Mouse (Mus musculus) frontal cortex, adult (tissue): ENCODE measurements at regions not wholly inside any gene's neighbourhood (a gene's known extent, or its start where the extent isn't known, plus 50 kb on each side); places are given as distances from the start of the nearest gene placed in this dataset.

ENCODE experiments used
- ATAC-seq: cut with Nextera tagmentation; 2 replicates; pipeline ENCODE4 v1.9.2; 2017; ENCODE audit warnings: mild to moderate bottlenecking, moderate library complexity, mixed read lengths; ENCODE audit not compliant: low TSS enrichment

DNA sequence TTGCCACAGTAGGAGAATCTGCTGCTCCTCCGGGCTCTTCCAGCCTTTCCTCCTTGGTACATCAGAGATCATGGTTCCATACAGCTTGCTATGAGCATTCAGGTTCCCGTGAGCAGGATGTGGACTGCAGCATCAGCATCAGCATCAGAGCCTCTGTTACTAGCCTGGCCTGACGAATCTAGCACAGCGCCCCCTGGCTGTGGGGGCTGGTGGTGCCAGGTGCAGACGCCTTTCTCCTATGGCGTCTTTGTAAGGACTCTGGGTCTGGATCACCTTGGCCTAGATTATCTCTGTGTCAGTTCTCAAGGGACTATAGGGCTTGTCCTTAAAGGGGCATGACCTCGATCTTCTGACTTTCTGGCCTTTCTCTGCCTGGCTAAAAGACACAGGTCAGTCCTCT lies 86.0 kb upstream of the Runx3 start:
- no peak for ATAC-seq

DNA sequence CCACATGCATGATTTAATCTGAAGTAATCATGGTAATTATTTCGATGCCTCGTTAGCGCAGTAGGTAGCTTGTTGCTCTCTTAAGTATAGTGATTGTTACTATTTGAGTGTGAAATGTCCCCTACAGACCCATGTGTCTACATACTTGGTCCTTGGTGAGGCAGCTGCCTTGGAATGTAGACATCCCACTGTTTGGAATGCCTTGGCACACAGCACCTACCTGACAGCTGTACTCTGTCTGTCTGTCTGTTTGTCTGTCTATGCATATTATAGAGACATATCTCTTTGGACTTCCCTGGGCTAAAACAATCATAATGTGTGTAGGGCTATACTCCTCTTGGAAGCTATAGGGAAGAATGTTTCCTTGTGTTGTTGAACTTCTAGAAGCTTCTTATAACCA lies 83.7 kb upstream of the Runx3 start:
- no peak for ATAC-seq

DNA sequence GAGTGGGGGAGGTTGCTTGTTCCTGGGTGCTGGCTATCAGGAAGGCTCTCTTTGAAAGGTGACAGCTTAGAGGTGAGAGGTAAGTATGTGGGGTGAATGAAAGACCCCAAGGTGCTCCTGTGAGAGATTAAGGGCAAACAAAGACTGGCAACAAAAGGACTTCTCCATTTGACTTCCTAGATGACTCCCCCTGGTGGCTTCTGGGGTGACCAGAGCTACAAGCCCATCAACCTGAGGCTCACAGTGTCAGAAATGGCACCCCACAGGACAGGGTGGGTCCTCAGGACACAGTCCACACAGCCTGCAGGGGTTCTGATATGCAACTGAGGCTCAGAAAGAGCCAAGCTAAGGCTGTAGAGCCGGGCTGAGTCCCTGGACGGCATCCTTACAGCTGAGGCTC lies 81.2 kb upstream of the Runx3 start:
- no peak for ATAC-seq

DNA sequence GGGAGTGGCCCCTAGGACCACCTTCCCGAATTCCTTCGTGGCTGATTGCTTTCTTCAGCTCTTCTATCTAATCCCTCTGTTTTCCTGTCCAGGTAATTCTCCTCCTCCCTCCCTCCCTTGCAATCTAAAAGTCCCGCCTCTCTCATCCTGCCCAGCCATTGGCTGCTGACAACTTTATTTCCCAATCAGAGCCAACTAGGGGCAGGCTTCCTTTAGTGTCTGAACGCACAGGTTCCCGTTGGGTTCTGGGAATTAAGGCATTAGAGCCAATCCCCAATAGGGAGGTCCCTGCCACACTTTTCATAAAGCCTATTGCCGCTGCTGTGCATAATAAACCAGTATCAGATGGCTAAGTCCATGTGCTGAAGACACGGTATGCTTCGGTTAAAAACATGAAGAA lies 78.5 kb upstream of the Runx3 start:
- no peak for ATAC-seq

DNA sequence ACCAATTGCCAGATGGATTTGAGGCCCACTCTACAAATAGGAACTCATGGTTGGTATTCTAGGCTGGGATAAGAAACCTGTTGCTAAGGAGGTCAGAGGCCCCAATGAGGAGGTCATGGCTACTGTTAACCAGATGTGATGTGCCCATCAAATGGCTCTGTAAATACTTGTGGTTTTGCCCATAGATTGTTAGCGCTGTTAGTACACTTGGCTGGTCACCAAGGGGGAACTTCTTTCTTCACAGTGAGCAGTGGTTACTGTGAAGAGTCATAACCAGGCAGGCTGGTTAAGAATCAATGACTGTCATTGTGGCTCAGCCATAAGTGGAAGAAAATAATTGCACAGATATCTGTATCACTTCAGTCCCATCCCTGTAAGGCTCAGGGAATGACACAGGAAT lies 78.0 kb upstream of the Runx3 start:
- ATAC-seq, result no peak

DNA sequence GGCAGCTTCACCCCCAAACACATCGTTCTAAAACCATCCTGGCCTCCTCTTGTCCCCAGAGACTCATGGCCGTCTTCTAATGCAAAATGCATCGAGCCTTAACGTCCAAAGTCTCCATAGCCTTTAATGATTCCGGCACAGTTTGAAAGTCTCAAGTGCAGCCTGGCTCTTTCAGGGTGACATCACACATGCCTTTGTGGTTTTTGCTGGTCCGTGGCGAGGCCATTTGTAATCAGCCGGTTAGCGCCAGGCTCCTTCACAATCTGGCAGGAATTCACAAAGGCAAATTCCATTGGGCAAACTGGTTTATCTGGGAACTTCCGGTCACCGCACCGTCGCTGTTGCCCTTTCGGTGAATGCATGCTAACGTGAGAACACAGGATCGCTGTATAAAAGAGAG lies 75.4 kb upstream of the Runx3 start:
- ATAC-seq, result no peak

DNA sequence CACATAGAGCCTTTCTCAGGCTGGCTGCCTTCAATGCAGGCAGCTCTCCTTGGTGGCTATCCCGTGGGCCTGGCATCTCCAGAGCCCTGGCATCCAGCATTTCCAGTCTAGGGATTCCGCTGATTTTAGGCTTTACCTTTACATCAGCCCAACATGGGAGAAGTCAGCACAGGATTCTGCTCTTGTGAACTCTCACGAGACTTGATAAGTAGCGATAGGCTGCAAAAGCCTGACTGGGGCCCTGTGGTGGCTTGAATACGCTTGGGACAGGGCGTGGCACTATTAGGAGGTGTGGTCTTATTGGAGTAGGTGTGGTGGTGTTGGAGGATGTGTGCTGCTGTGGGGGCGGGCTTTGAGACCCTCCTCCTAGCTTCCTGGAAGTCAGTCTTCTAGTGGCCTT lies 73.8 kb upstream of the Runx3 start:
- no peak for ATAC-seq

DNA sequence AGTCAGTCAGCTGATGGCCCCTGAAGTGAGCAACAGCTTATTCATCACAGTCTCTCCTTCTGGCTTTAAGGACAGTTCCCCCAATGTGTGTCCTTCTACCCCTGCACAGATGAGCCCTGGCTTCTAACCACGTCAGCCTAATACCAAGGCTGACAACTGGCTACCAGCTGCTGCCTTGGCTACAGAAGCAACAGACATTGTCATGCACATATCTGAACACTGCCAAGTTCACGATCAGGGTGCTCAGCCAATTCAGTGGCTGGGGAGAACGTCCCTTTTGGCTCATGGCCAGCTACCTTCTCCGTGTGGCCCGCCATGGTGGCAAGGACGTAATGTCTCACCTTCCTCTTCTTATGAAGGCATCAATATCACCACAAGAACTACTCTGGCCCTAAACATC lies 73.2 kb upstream of the Runx3 start:
- ATAC-seq, result no peak

DNA sequence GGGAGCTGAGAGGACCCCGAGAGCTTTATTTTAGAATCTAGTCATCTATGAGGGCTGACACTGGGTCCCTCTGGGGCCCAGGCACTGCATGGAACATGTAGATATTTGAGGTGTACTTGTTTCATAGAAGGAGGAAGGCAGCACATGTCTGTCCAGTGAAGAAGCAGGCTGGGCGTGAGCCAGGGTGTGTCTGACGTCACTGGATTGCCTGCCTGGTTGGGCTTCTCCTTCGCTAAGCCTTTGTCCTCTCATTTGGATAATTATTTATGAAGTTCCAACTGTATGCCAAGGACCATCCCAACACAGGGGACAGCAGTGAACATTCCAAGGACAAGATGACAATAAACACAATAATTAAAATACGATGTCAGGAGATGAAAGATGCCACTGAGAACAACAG lies 72.7 kb upstream of the Runx3 start:
- ATAC-seq, result no peak

DNA sequence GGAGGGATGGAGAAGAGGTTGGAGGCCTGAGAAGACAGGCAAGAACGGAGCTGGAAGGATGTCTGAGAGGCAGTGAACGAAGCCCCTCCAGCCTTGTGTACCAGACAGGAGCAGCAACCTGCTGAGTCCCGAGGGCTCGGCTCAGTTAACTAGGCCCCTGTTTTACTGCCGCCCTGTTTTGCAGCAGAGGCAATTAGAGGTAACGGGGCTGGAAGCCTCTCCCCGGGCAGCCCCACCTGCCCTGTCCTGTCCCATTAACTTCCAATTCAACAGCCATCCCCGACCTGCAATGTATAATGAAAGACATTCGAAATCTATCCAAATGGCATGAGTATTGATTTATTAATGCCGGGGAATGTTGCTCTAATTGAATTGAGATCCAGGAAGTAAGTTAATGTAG lies 70.5 kb upstream of the Runx3 start:
- ATAC-seq, result no peak

DNA sequence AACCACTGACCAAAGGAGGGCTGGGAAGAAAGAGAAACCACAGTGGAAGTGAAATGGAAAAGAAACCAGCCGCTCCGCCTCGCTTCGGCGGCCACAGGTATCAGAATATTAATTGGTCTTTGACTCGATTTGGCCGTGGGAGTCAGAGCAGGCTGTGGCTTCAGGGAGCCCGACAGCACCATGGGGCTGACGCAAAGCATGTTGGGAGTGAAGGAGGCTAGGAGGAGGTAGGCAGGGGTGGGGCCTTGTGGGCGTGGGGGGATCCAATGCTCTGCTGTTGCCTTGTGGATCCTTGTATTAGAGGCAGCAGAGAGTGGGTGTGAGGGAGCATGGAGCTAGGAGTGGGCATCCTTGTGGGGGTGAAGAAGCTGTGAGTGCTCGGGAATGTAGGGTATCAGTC lies 69.0 kb upstream of the Runx3 start:
- no peak for ATAC-seq

DNA sequence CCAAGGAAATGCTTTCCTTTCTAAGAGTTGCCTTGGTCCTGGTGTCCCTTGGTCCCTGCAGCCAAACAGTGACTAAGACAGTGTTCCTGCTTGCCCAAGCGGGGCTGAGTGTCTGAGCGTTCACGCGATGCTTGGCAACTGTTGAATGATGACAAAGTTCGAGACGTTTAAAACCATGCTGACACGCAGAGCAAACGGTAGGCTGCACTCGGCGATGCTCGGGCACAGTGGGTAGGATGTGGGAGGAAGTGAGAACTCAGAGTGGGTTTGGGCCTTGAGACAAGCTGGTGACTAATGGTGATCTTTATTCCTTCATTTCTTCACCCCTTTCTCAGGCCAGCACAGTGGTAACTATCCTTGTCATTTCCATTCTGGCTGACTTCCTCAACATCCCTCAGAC lies 66.9 kb upstream of the Runx3 start:
- ATAC-seq, result no peak

DNA sequence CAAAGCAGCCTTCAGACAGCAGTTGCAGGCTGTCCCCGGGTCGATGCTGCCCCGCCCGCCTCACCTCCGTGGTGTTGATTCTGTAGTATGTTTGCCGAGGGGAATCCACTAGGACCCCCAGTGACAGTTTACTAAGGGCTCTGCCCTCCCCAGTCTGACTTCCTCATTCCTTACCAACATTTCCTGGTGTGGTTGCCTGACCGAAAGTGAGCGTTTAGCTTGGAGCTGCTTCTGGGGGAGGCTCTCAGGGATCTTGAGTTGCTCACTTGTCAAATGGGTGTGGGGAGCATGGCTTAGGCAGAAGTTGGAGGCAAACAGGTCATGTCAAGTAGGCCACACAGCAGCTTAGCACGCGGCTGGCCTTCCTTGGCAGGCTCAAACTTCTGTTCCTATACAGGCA lies 66.1 kb upstream of the Runx3 start:
- ATAC-seq, result no peak

DNA sequence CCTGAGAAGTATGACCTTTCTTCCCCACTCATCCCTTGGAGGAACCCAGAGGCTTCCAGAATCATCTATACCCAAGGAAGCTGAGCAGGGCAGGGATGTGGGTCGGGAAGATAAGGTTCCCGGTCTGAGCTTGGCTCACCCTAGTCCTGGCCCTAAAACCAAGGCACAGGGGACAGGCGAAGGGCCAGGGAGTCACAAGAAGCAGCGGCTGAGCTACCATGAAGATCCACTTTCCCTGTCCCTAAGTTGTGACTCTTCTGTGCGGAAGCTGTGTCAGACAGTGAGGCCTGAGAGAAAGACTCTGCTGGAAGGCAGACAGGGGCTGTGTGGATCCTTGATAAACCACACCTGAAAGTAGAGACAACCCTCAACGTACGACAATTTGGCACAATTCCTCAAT lies 64.1 kb upstream of the Runx3 start:
- ATAC-seq, result no peak

DNA sequence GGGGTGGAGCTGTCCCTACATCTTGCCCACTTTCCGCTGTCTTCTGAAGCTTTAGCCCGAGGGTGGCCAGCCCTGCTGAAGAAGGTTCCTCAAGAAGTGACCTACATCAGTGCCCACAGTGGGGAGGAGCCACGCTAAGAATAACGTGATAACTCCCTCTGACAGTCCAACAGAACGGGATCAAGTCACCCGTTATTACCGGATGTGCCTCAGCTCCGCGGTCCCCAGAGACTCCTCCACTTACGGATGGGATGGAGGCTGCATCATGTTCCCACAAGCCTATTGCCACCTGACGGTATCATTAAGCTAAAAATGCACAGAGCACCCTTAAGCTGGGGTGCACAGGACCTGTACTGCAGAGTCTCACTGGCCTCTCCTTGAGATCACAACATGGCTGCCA lies 63.2 kb upstream of the Runx3 start:
- ATAC-seq, result no peak

DNA sequence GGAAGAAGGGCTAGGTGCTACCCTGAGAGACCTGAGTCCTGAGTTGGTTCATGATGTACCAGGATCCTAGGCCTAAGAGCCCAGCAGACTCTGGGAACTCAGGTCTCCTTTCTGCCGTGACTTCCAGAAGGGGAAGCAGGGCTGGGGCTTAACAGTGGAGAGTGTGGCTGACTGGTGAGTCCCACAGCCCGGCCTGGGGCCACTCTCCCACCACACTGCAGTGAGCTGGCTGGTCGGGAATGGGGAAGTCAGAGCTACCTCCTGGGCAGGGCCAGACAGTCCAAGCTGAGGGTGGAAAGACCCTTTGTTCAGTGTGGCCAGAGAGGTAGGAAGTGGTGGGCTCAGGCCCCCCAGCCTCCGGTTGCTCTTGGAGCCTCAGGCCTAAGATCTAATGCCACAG lies 61.6 kb upstream of the Runx3 start:
- no peak for ATAC-seq

DNA sequence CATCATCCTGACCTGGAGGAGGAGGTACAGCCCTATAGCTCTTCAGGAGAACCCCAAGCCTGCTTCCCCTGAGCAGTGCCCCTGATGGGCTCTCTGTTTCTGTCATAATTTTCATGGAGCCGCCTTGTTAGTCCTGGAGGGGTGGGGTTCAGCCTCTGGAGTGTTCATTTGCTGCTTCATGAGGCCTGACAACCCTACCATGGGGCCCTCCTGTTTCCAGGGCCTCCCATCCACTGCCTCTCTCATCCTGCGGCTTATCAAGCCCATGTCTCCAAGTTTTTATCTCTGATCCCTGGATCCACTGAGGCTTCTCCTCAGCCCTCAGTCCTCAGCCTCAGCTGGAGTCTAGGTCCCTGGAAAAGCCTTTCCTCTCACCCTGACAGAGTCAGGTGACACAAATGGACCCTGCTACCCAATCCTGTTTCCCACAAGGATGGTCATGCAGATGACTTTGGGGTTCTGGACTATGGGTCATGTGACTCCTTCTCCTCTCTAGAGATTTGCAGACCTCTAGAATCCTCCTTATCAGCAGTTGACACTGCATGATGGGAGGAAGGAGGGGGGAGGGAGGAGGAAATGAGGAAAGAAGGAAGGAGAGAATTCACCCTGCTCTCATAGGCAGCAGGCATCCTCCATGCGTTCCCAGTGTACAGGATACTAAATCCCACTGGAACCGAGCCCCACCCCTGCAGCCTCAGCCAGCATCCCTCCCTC lies 59.3 kb upstream of the Runx3 start:
- ATAC-seq, result no peak

DNA sequence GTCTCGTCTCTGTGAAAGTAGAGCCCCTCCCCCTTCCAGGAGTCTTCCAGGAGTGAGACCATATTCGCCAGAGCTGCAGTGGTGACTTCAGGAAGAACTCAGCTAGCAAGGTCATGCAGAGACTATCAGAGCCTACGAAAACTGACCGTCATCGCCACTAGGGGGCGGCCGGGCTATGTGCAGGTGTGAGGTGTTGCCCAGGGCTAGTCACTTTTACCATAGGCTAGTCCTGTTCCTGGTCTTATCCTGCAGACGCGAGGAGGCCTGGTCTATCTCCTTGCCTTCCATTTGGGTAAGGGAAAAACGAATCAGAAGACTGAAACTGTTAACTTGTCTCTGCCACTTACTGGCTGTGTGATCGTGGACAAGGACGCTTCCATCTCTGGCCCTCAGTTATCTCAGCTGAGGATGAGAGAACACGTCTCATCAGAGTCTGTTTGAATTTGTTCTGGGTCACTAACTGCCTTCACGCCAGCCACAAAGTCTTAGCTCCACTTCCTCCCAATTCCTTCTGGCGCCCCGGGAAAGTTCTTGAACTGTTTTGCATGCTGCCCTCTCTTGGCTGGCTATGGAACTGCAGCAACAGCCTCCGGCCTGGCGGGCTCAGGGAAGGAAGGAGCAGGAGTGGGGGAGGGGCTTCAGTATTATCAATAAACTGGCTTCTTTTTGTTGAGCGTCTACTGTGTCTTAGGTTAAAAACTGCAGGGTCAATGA lies 53.5 kb upstream of the Runx3 start:
- peak; percentile 62; the same call in 1 of the 2 replicates for ATAC-seq

DNA sequence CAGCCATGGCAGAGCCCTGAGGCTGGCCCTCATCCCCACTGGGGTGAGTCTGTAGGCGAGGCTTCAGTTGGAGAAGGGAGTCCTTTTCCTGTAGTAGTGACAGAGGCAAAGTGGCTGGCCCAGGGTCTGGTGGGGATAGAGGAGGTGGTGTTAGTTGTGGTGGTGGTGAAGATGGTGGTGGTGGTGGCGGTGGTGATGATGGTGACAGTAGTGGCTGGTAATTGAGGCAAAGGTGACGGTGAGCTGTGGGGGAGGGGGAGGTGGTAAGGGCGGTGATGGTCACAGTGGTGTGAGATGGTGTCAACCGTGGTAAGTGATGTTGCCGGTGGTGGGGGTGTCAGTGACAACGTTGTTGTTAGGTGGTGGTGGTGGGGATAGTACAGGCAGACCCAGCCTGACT lies 52.6 kb upstream of the Runx3 start:
- ATAC-seq, result no peak

DNA sequence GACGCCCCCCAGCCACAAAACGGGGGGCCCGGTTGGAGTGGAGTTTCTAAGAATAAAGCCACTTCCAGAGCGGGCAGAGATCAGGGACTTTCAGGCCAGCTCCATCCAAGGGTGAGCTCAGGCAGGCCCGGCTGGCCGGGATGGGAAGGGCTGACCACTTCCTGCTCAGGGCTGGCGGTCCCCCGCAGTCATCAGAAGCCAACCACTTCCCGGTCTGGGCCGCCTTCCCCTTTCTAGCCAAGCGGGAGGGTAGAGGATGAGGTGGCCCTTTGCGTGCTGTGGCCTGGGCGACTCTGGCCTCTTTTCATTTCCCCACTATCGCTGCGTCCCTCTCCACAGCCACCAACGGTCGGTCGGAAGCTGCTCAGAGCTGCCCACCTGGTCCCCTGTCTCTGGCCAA lies 50.6 kb upstream of the Runx3 start:
- ATAC-seq, result no peak
